Mouse (Mus musculus) E14TG2a.4 (cell line): Measurements from ENCODE around the gene Gpc6.

ENCODE experiments used
- H3K27me3 ChIP-seq: 2 replicates; pipeline ENCODE4 v1.6.1; 2014; ENCODE audit warnings: low read length, control low read depth; ENCODE audit not compliant: insufficient read depth
- H3K36me3 ChIP-seq: 2 replicates; pipeline ENCODE4 v1.6.1; 2014; ENCODE audit warnings: low read length, control low read depth; ENCODE audit not compliant: insufficient read depth
- H3K4me1 ChIP-seq: replicated peaks from 2 replicates; pipeline ENCODE4 v1.6.1; 2014; ENCODE audit warnings: low read depth, low read length, control low read depth
- H3K4me3 ChIP-seq: replicated peaks from 2 replicates; pipeline ENCODE4 v1.5.1; 2014; ENCODE audit warnings: mild to moderate bottlenecking, low read length
- H3K9me3 ChIP-seq: 2 replicates; pipeline ENCODE4 v1.6.1; 2014; ENCODE audit warnings: low read length, control low read depth
- CTCF ChIP-seq: conservative IDR thresholded peaks from 2 replicates; pipeline ENCODE4 v1.5.1; 2014; ENCODE audit warnings: low read length
- NANOG ChIP-seq: IDR thresholded peaks from 2 replicates; pipeline ENCODE4 v1.6.1; 2014; ENCODE audit warnings: borderline replicate concordance, low read length, mixed read lengths
- POU5F1 ChIP-seq: IDR thresholded peaks from 2 replicates; pipeline ENCODE4 v1.6.1; 2014; ENCODE audit warnings: low read length, borderline replicate concordance

The Gpc6 gene

GRCm38 (mm10) chr14:117881112-117881511, 956.0 kb downstream of the Gpc6 start:
- no peaks in the 10 kb centered on the region for H3K4me1 ChIP-seq
- H3K36me3 ChIP-seq, result no peaks in the 10 kb centered on the region
- TF ChIP-seq CTCF (no peak), POU5F1 (no peak), NANOG (no peak)
- H3K27me3 ChIP-seq, result no peaks in the 10 kb centered on the region
- H3K9me3 ChIP-seq, result no peaks in the 10 kb centered on the region
- H3K4me3 ChIP-seq, result no peak overlapping the region

DNA sequence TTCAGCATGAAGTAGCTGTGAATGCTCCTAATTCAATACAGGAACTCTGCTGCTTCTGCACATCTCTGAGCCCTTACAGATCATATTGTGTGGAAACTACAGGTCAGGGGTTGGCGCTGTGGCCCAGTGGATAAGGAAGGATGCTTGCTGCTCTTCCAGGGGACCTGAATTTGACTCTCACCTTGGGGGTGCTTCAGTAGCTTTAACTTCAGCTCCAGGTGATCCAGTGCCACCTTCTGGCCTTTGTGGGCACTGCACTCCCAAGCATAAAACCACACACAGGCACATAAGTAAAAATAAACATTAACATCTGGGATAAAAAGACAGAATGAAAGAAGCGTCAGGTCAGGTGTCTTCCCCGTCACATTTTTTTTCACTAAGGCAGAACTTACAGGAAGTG, 957.1 kb downstream of the Gpc6 start:
- TF ChIP-seq POU5F1 (no peak), NANOG (no peak), CTCF (peak; percentile 57)
- no peaks in the 10 kb centered on the region for H3K4me1 ChIP-seq
- no peaks in the 10 kb centered on the region for H3K27me3 ChIP-seq
- no peaks in the 10 kb centered on the region for H3K9me3 ChIP-seq
- H3K4me3 ChIP-seq, result no peak overlapping the region
- H3K36me3 ChIP-seq, result no peaks in the 10 kb centered on the region

DNA sequence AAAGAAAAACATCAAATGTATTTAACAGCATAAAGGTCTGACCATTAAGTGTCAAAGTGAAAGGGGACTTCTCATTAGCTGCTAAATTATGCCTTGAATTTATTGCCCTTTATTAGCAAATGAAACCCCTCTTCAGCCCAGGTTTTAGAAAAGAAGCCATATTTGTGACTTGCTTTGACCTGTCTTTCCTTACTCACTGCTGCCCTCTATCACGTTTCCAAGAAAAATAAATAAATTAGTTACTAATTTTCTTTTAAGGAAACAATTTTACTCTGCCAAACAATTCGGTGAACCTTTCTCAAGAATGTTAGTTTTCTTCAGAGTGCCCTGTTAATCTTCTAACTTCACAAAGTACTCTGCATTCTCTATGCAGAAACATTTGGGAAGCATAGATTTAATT, 964.5 kb downstream of the Gpc6 start:
- Histone ChIP-seq H3K4me3 (no peak overlapping the region), H3K9me3 (no peaks in the 10 kb centered on the region), H3K4me1 (no peaks in the 10 kb centered on the region), H3K27me3 (no peaks in the 10 kb centered on the region), H3K36me3 (no peaks in the 10 kb centered on the region)
- no peak for TF ChIP-seq CTCF
- TF ChIP-seq NANOG, result no peak
- TF ChIP-seq POU5F1, result no peak

DNA sequence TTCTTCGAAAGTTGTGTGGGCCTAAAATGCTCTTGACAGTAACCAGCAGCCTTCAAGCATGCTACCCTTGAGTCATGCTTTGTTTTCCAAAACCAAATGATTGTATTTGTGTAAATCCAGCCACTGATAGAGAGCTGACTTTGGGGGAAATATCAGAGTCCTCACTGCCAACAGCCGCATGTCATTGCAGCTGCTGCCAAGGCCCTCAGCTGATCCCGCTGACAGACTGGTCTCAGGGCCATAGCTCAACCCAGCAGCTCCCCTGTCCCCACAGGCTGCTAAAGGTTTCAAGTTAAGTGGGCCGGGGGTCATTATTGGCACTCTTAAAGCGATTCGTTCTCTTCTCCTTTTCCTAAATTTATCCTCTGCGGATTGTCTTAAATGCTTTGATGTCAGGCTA, 966.3 kb downstream of the Gpc6 start:
- Histone ChIP-seq H3K9me3 (no peaks in the 10 kb centered on the region), H3K4me1 (no peaks in the 10 kb centered on the region), H3K27me3 (no peaks in the 10 kb centered on the region), H3K36me3 (no peaks in the 10 kb centered on the region), H3K4me3 (no peak overlapping the region)
- TF ChIP-seq NANOG (no peak), CTCF (no peak), POU5F1 (no peak)

GRCm38 (mm10) chr14:117892026-117892425, 966.9 kb downstream of the Gpc6 start:
- Histone ChIP-seq H3K36me3 (no peaks in the 10 kb centered on the region), H3K9me3 (no peaks in the 10 kb centered on the region), H3K27me3 (no peaks in the 10 kb centered on the region), H3K4me1 (no peaks in the 10 kb centered on the region), H3K4me3 (no peak overlapping the region)
- TF ChIP-seq NANOG (no peak), CTCF (no peak), POU5F1 (no peak)

DNA sequence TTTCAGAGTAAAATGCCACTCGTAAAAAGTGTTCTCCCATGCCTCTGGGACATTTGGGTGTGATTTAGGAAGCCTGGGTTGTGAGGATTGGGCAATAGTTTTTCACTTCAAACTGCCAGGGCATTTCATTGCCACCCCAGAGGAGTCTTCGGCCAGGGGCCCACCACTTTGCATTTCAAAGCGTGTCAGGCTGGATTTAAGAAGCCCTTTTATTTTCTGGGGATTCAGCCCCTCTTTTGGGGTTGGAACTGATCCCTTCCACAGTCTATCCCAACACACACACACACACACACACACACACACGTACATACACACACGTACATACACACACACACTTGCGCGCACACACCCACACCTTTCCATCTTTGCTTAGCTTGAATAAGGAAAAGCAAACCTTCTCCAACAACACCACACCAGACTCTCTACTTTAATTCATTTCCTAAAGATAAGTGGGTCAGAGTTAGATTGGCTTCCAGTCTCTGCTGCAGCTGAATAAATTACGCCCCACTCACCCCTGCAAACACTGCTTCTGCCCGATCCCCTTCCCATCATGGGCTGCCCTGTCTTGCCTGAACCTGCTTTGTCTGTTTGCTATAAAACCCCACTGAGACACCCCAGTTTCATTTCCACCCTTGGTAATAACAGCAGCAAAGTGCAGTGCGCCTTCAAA, 969.9 kb downstream of the Gpc6 start:
- no peaks in the 10 kb centered on the region for H3K27me3 ChIP-seq
- no peaks in the 10 kb centered on the region for H3K4me1 ChIP-seq
- no peak for TF ChIP-seq NANOG
- no peak for TF ChIP-seq CTCF
- no peaks in the 10 kb centered on the region for H3K9me3 ChIP-seq
- no peak overlapping the region for H3K4me3 ChIP-seq
- H3K36me3 ChIP-seq, result no peaks in the 10 kb centered on the region

DNA sequence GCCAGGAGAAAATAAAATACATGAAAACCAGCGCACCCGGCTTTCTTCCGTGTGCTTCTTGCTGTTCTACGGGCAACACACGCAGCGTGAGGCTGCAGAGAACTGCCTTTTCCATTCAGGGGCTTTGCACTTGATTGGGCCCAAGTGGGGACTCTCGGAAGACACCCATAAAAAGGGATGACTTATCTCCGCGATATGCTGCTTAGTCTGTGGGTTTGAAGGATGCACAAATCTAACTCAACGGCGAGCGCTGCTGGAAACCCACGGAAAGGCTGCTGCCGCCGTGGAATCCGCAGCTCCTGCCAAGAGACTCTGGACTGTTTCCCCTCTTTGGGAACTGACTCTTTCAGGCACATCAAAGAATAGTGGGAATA, 970.4 kb downstream of the Gpc6 start:
- Histone ChIP-seq H3K4me1 (no peaks in the 10 kb centered on the region), H3K36me3 (no peaks in the 10 kb centered on the region), H3K4me3 (no peak overlapping the region), H3K27me3 (no peaks in the 10 kb centered on the region), H3K9me3 (no peaks in the 10 kb centered on the region)
- TF ChIP-seq CTCF (no peak), POU5F1 (no peak), NANOG (no peak)

- H3K36me3 ChIP-seq, result no peaks in the 10 kb centered on the region
- H3K27me3 ChIP-seq, result no peaks in the 10 kb centered on the region
- H3K9me3 ChIP-seq, result no peaks in the 10 kb centered on the region
- no peaks in the 10 kb centered on the region for H3K4me1 ChIP-seq
- H3K4me3 ChIP-seq, result no peak overlapping the region
- TF ChIP-seq CTCF, result no peak
- TF ChIP-seq POU5F1, result no peak
- TF ChIP-seq NANOG, result no peak
These were observed 979.2 kb downstream of the Gpc6 start for GRCm38 (mm10) chr14:117904300-117904699.

- no peaks in the 10 kb centered on the region for H3K4me1 ChIP-seq
- H3K27me3 ChIP-seq, result no peaks in the 10 kb centered on the region
- H3K4me3 ChIP-seq, result no peak overlapping the region
- TF ChIP-seq CTCF, result no peak
- TF ChIP-seq POU5F1, result no peak
- TF ChIP-seq NANOG, result no peak
- no peaks in the 10 kb centered on the region for H3K36me3 ChIP-seq
- no peaks in the 10 kb centered on the region for H3K9me3 ChIP-seq
These were observed 980.6 kb downstream of the Gpc6 start for GRCm38 (mm10) chr14:117905701-117906100.
